Mouse (Mus musculus) liver, postnatal 0 days (tissue): ENCODE data around the gene Slc39a10. TPM values are rescaled to one million over a fixed set of nuclear protein-coding genes. Genes with fewer than 3 reads are reported as not detected.

Experiments used
- ATAC-seq: fragments of 200-750 bp; cut with Nextera tagmentation; 2 replicates; pipeline ENCODE4 v1.8.0; 2017; ENCODE audit warnings: mild to moderate bottlenecking, moderate library complexity
- DNase-seq: peaks from one replicate; pipeline ENCODE4 v3.0.0-alpha.2; 2016
- H3K27ac ChIP-seq: fragments of 300-500 bp; sonication (generic); 2 replicates; pipeline ENCODE4 v1.5.1; 2014; ENCODE audit warnings: antibody characterized with exemption, moderate library complexity, mild to moderate bottlenecking, low read depth
- H3K27me3 ChIP-seq: fragments of 300-500 bp; sonication (generic); 2 replicates; pipeline ENCODE4 v1.6.1; 2014; ENCODE audit warnings: low read length, control low read depth, mixed read lengths; ENCODE audit not compliant: insufficient read depth
- H3K36me3 ChIP-seq: fragments of 300-500 bp; sonication (generic); replicated peaks from 2 replicates; pipeline ENCODE4 v1.6.1; 2014; ENCODE audit warnings: mild to moderate bottlenecking, control low read depth, low read length, moderate library complexity, mixed read lengths; ENCODE audit not compliant: insufficient read depth
- H3K4me1 ChIP-seq: fragments of 300-500 bp; sonication (generic); 2 replicates; pipeline ENCODE4 v1.6.1; 2014; ENCODE audit warnings: antibody characterized with exemption, mild to moderate bottlenecking, control low read depth; ENCODE audit not compliant: insufficient read depth
- H3K4me2 ChIP-seq: fragments of 300-500 bp; sonication (generic); 2 replicates; pipeline ENCODE4 v1.6.1; 2014; ENCODE audit warnings: low read depth, mild to moderate bottlenecking, low read length, moderate library complexity, mixed read lengths
- H3K4me3 ChIP-seq: fragments of 300-500 bp; sonication (generic); 2 replicates; pipeline ENCODE4 v1.5.1; 2014; ENCODE audit warnings: low read depth, low read length
- H3K9ac ChIP-seq: fragments of 300-500 bp; sonication (generic); replicated peaks from 2 replicates; pipeline ENCODE4 v1.6.1; 2014; ENCODE audit warnings: mild to moderate bottlenecking, moderate library complexity
- H3K9me3 ChIP-seq: fragments of 300-500 bp; sonication (generic); 2 replicates; pipeline ENCODE4 v1.6.1; 2016; ENCODE audit warnings: mild to moderate bottlenecking, control low read depth, low read length, mixed read lengths
- CTCF ChIP-seq: sonication (generic); IDR thresholded peaks from 2 replicates; pipeline ENCODE4 v1.5.1; 2016; ENCODE audit warnings: antibody characterized with exemption, low read depth
- EP300 ChIP-seq: IDR thresholded peaks from 2 replicates; pipeline ENCODE4 v1.6.1; 2016; ENCODE audit warnings: antibody characterized with exemption, low read depth, mild to moderate bottlenecking
- WGBS: fragments of 180-500 bp; shearing (Covaris S2); extraction: QIAGEN DNeasy Blood & Tissue Kit; methylation state at CpG from one replicate; pipeline ENCODE4 v1.1.7; 2014; ENCODE audit not compliant: insufficient replicate concordance; 5-methylcytosine and 5-hydroxymethylcytosine counted together
- polyA plus RNA-seq: library from polyadenylated mRNA; unstranded; fragments of >200 nt; fragmentation: Nextera tagmentation; extraction: Ambion mirVana; gene quantifications from 2 replicates; pipeline ENCODE4 v1.2.1, GENCODE M21; 2015

Slc39a10 gene
- polyA plus RNA-seq, 1 experiment from 2014 or later: 2.4 TPM

- no peak overlapping the region for H3K27ac ChIP-seq
- no peak overlapping the region for H3K4me2 ChIP-seq
- H3K9ac ChIP-seq: no peak overlapping the region
- no peaks in the 10 kb centered on the region for H3K9me3 ChIP-seq
- H3K4me1 ChIP-seq: no peaks in the 10 kb centered on the region
- 26% methylated on average over 3 of the region's 3 CpGs for WGBS
- H3K27me3 ChIP-seq: no peaks in the 10 kb centered on the region
- no peak for ATAC-seq
- no peak for DNase-seq
- no peak overlapping the region for H3K4me3 ChIP-seq
- TF ChIP-seq CTCF (no peak), EP300 (no peak)
- H3K36me3 ChIP-seq: no peaks in the 10 kb centered on the region
These were observed 7.4 kb downstream of the Slc39a10 start for GRCm38 (mm10) chr1:46885231-46885630.

GRCm38 (mm10) chr1:46879951-46880350 lies 12.7 kb downstream of the Slc39a10 start:
- no peaks in the 10 kb centered on the region for H3K27me3 ChIP-seq
- H3K27ac ChIP-seq: no peak overlapping the region
- TF ChIP-seq EP300 (no peak), CTCF (no peak)
- H3K4me1 ChIP-seq: no peaks in the 10 kb centered on the region
- H3K9me3 ChIP-seq: no peaks in the 10 kb centered on the region
- H3K9ac ChIP-seq: no peak overlapping the region
- no peak for DNase-seq
- ATAC-seq: no peak
- no peaks in the 10 kb centered on the region for H3K36me3 ChIP-seq
- no peak overlapping the region for H3K4me3 ChIP-seq
- no peak overlapping the region for H3K4me2 ChIP-seq

GRCm38 (mm10) chr1:46873770-46874169 lies 18.9 kb downstream of the Slc39a10 start:
- H3K27ac ChIP-seq: no peak overlapping the region
- H3K4me3 ChIP-seq: no peak overlapping the region
- no peaks in the 10 kb centered on the region for H3K4me1 ChIP-seq
- H3K4me2 ChIP-seq: no peak overlapping the region
- H3K9me3 ChIP-seq: no peaks in the 10 kb centered on the region
- WGBS: 53% methylated on average over 3 of the region's 3 CpGs
- no peaks in the 10 kb centered on the region for H3K27me3 ChIP-seq
- DNase-seq: no peak
- ATAC-seq: no peak
- H3K9ac ChIP-seq: no peak overlapping the region
- no peaks in the 10 kb centered on the region for H3K36me3 ChIP-seq
- TF ChIP-seq CTCF (no peak), EP300 (no peak)

- ATAC-seq (no peak), DNase-seq (no peak)
- Histone ChIP-seq H3K4me3 (no peak overlapping the region), H3K27me3 (no peaks in the 10 kb centered on the region), H3K9me3 (no peaks in the 10 kb centered on the region), H3K9ac (no peak overlapping the region), H3K4me2 (no peak overlapping the region), H3K36me3 (no peaks in the 10 kb centered on the region), H3K4me1 (no peaks in the 10 kb centered on the region), H3K27ac (no peak overlapping the region)
- no peak for TF ChIP-seq EP300
- no peak for TF ChIP-seq CTCF
These were observed 22.9 kb downstream of the Slc39a10 start for GRCm38 (mm10) chr1:46869788-46870187.

GRCm38 (mm10) chr1:46864175-46864885 lies 28.3 kb downstream of the Slc39a10 start:
- ATAC-seq (no peak), DNase-seq (no peak)
- TF ChIP-seq EP300: no peak
- Histone ChIP-seq H3K4me1 (no peaks in the 10 kb centered on the region), H3K36me3 (no peaks in the 10 kb centered on the region), H3K9ac (no peak overlapping the region), H3K27ac (no peak overlapping the region), H3K4me3 (no peak overlapping the region), H3K4me2 (no peak overlapping the region), H3K27me3 (no peaks in the 10 kb centered on the region), H3K9me3 (no peaks in the 10 kb centered on the region)
- whole genome bisulfite sequencing: 65% methylated on average over 7 of the region's 7 CpGs

- 79% methylated on average over 2 of the region's 2 CpGs for WGBS
- Histone ChIP-seq H3K4me2 (no peak overlapping the region), H3K9ac (no peak overlapping the region), H3K27ac (no peak overlapping the region), H3K4me3 (no peak overlapping the region), H3K4me1 (no peaks in the 10 kb centered on the region), H3K27me3 (no peaks in the 10 kb centered on the region), H3K36me3 (no peaks in the 10 kb centered on the region), H3K9me3 (no peaks in the 10 kb centered on the region)
- DNase-seq: no peak
- TF ChIP-seq CTCF (no peak), EP300 (no peak)
- no peak for ATAC-seq
These were observed 29.2 kb downstream of the Slc39a10 start for GRCm38 (mm10) chr1:46863434-46863833.

GRCm38 (mm10) chr1:46860082-46860481 lies 32.6 kb downstream of the Slc39a10 start:
- TF ChIP-seq EP300 (no peak), CTCF (no peak)
- H3K27me3 ChIP-seq: no peaks in the 10 kb centered on the region
- H3K27ac ChIP-seq: no peak overlapping the region
- ATAC-seq: no peak
- no peak overlapping the region for H3K4me3 ChIP-seq
- H3K4me2 ChIP-seq: no peak overlapping the region
- H3K4me1 ChIP-seq: no peaks in the 10 kb centered on the region
- 36% methylated on average over 1 of the region's 1 CpGs for WGBS
- DNase-seq: no peak
- H3K9me3 ChIP-seq: no peaks in the 10 kb centered on the region
- H3K36me3 ChIP-seq: no peaks in the 10 kb centered on the region
- H3K9ac ChIP-seq: no peak overlapping the region
